18 mouse cellular contexts compared by ENCODE assay signal in the genomic region with DNA sequence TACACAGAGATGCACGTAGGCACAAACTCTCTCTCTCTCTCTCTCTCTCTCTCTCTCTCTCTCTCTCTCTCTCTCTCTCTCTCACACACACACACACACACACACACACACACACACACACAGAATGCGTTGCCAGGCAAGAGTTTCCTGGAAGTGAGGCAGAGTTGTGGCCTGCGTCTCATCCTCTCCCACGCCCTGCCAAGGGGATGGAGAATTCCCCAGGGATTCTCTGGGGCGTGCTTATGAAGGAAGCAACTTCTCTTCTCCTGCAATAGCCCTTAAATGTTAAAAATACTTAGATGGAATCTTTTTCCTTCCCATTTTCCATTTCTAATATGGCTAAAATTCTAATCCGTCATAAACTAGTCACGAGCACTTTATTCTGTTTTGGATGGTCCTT.
DNase-seq lines count a peak whose midpoint lies in the region; ATAC-seq and TF ChIP-seq lines count a peak whose summit lies in the region.
"Had no signal": no experiment of that assay in that cellular context is flagged by ENCODE, and none has a peak within 500 bp of the region (broad histone marks: within the 10 kb centered on the region; RNA-seq: fewer than 3 reads in every experiment).

No protein-coding gene starts in this region.

- H3K27ac ChIP-seq in kidney, embryonic 15.5 days, result no peak overlapping the region
- no peak overlapping the region for H3K27ac ChIP-seq in forebrain, postnatal 0 days (ENCODE audit: low read depth, low read length)
- H3K27ac ChIP-seq: forebrain, embryonic 13.5 days; hindbrain, postnatal 0 days; limb, embryonic 15.5 days; macrophage; midbrain, embryonic 10.5 days; neural tube, embryonic 12.5 days had no signal

- no peak overlapping the region for H3K4me2 ChIP-seq in kidney, embryonic 15.5 days
- no peak overlapping the region for H3K4me2 ChIP-seq in forebrain, postnatal 0 days (ENCODE audit: low read depth)
- H3K4me2 ChIP-seq: forebrain, embryonic 13.5 days; limb, embryonic 15.5 days; neural tube, embryonic 12.5 days had no signal

- no peak for TF ChIP-seq CTCF in forebrain, postnatal 0 days (IDR thresholded peaks at IDR 0.05; ENCODE audit: low read depth)

- DNase-seq in gastrocnemius, postnatal 10 days, result peak; percentile 8
- no peak for DNase-seq in gastrocnemius, postnatal 4 days (ENCODE audit: low spot score in 2 of 2)
- peak; percentile 21 for DNase-seq in kidney, adult 11 months
- peak; percentile 41 for DNase-seq in right cerebral cortex, adult 18-20 months
- no peak for DNase-seq in right cerebral cortex, postnatal 10 days (ENCODE audit: low spot score in 2 of 2)
- peak; percentile 36 to 54 for DNase-seq in kidney, postnatal 4 days
- DNase-seq in forebrain, postnatal 0 days, result no peak
- DNase-seq: cerebellum, adult 2 months; thymus, postnatal 14 days had no signal

- WGBS in kidney, embryonic 15.5 days, result 82% methylated on average over 7 of the region's 7 CpGs
- 83% methylated on average over 7 of the region's 7 CpGs for WGBS in forebrain, postnatal 0 days

- no peak overlapping the region for H3K4me3 ChIP-seq in kidney, embryonic 15.5 days (replicated peaks)
- no peak overlapping the region for H3K4me3 ChIP-seq in forebrain, postnatal 0 days (ENCODE audit: low read depth, low read length)
- H3K4me3 ChIP-seq: forebrain, embryonic 13.5 days; limb, embryonic 15.5 days; midbrain, embryonic 10.5 days; neural tube, embryonic 12.5 days had no signal

- no peaks in the 10 kb centered on the region for H3K27me3 ChIP-seq in kidney, embryonic 15.5 days
- no peaks in the 10 kb centered on the region for H3K27me3 ChIP-seq in forebrain, postnatal 0 days (ENCODE audit: insufficient read depth, low read length)
- H3K27me3 ChIP-seq: forebrain, embryonic 13.5 days; limb, embryonic 15.5 days; neural tube, embryonic 12.5 days had no signal

- no peak overlapping the region for H3K9ac ChIP-seq in kidney, embryonic 15.5 days
- H3K9ac ChIP-seq in forebrain, postnatal 0 days, result no peak overlapping the region
- H3K9ac ChIP-seq: forebrain, embryonic 13.5 days; limb, embryonic 15.5 days; neural tube, embryonic 12.5 days had no signal

- no peaks in the 10 kb centered on the region for H3K9me3 ChIP-seq in kidney, embryonic 15.5 days (replicated peaks)
- no peaks in the 10 kb centered on the region for H3K9me3 ChIP-seq in forebrain, postnatal 0 days (ENCODE audit: low read length)
- H3K9me3 ChIP-seq: forebrain, embryonic 13.5 days; G1E; limb, embryonic 15.5 days; midbrain, embryonic 10.5 days; neural tube, embryonic 12.5 days had no signal

- H3K4me1 ChIP-seq in kidney, embryonic 15.5 days, result peaks cover 31% of the 10 kb centered on the region
- H3K4me1 ChIP-seq in forebrain, postnatal 0 days (ENCODE audit: insufficient read depth), result peaks cover 7% of the 10 kb centered on the region; the same call in 1 of the 2 replicates
- H3K4me1 ChIP-seq: limb, embryonic 15.5 days had no signal

- ATAC-seq in kidney, embryonic 15.5 days (replicated peaks; ENCODE audit: low FRiP score), result no peak
- ATAC-seq in forebrain, postnatal 0 days, result no peak
- ATAC-seq: forebrain, embryonic 13.5 days; hindbrain, postnatal 0 days; intestine, postnatal 0 days had no signal

- H3K36me3 ChIP-seq in kidney, embryonic 15.5 days, result no peaks in the 10 kb centered on the region
- H3K36me3 ChIP-seq in forebrain, postnatal 0 days (ENCODE audit: insufficient read depth), result no peaks in the 10 kb centered on the region
- H3K36me3 ChIP-seq: limb, embryonic 15.5 days; midbrain, embryonic 10.5 days; neural tube, embryonic 12.5 days had no signal

Comparison
In these comparisons a context has a peak if more than half of its experiments do, and no peak if none do; other contexts are left out.
1. DNase-seq: peak in gastrocnemius, postnatal 10 days (single experiment), kidney, adult 11 months (single experiment), right cerebral cortex, adult 18-20 months (single experiment) and kidney, postnatal 4 days (2 of 2); none in gastrocnemius, postnatal 4 days (0 of 2), right cerebral cortex, postnatal 10 days (0 of 2) and forebrain, postnatal 0 days (single experiment).